Mouse (Mus musculus): ENCODE measurements around the gene Bcan.

- TF ChIP-seq CTCF (IDR thresholded peaks at IDR 0.05; ENCODE audit: low read depth, low read length), result peak; percentile 62
- TF ChIP-seq POLR2A (IDR thresholded peaks at IDR 0.05; ENCODE audit: insufficient read depth, low read length), result no peak
- no peak for TF ChIP-seq EP300 (IDR thresholded peaks at IDR 0.05; ENCODE audit: insufficient read depth, low read depth, low read length)
These were observed 10.7 kb upstream of the Bcan start for GRCm38 (mm10) chr3:88010634-88011265.
